Mouse (Mus musculus) spleen, postnatal 14 days (tissue): Measurements from ENCODE around the gene Kirrel3.

Experiments used
- DNase-seq, 2 experiments: peaks; one replicate each; pipeline ENCODE4 v3.0.0; 2021 to 2022; ENCODE audit warnings: low spot score in 2 of 2

Gene Kirrel3

DNA sequence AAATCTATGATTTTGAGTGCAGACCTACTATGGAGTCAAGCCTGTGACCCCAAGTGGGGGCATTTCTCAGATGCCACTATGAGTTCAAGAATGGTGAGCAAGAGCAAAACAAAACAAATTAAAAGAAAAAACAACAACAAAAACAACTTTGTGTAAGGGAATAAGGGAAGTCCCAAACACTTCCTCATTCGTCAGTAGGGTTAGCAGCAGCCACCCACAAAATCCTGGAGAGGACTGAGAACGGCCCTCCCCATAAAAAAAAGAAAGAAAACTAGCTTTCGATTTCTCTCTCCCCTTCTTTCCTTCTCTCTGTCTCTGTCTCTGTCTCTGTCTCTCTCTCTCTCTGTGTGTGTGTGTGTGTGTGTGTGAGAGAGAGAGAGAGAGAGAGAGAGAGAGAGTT lies 570.9 kb downstream of the Kirrel3 start:
- DNase-seq, result no peak

DNA sequence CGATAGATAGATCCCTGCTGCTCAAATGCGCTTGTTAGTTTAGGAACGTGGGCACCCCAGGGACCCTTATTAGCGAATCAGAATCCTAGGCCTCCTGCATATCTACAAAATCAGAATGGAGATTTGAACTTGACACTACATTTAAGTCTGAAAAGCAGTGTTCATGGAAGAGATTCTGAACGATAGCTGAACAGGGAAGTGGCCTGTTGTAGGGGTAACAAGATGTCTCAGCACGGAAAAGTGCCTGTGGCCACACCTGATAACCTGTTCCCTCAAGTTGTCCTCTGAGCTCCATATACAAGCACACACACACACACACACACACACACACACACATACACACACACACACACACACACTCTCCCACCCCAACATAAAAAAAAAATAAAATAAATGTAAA lies 571.9 kb downstream of the Kirrel3 start:
- no peak for DNase-seq

DNA sequence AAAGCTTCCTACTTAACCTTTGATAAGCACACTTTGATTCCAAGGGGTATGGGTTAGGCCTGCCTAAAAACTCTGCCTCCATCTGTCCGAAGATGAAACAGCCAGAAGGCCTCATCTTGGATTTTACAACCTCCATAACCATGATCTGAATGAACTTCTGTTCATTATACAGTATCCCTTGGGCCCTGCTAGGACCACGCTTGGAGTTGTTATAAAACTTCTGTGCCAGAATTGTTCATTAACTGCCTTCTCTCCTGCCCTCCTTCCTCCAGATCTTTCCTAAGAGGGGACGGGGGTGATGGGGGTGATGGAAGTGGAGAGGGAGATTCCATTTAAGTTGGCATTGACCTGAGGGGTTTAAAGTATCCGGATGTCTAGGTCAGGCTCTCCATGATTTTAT lies 572.5 kb downstream of the Kirrel3 start:
- DNase-seq, result no peak

DNA sequence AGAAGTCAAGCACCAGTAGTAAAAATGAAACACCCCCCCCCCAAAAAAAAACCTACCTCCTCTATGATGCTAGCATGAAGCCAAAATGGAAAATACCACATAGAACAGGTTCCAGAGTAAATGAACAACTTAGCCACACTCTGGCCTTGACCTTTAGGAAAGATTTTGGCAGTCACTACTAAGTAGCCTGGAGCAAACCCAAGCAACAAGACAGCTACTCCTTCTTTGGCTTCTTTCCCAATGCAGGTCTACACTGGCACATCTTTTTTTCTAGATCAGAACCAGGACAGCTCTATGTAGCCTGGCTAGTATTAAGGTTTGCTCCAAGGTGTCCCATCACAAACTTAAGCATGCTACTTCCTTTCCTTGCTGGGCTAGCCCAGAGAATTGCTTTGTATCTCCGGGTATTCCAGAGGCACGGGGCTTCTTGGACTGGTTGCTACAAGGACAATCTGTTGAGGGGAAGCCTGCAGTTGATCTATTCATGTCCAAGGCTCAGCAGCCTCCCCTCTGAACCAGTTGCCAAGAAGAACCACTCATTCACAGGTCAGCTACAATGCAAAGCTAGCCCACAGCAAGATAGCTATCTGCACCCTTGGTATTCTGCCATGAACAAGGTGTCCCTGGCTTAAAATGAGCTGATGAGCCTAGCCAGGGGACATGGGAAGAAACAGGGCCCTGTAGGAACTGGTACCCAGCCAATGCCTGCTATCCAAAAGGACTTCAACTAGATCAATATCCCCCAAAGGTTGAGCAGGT lies 573.1 kb downstream of the Kirrel3 start:
- DNase-seq, result no peak

DNA sequence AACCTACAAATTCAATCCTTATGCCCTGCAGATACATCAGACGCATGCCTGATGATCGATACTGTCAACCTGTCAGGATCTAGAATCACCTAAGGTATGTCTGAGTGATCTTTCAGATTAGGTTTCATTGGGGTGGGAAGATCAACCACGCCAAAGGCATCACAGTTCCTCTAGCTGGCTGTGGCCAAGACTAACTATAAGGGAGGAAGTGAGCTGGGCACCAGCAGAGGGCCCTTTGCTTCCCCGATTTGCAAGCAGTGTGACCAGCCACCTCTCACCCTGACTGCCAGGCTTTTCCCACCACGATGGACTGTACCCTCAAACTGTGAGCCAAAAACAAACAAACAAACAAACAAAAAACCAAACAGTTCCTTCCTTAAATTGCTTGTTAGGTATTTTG lies 574.2 kb downstream of the Kirrel3 start:
- no peak for DNase-seq

DNA sequence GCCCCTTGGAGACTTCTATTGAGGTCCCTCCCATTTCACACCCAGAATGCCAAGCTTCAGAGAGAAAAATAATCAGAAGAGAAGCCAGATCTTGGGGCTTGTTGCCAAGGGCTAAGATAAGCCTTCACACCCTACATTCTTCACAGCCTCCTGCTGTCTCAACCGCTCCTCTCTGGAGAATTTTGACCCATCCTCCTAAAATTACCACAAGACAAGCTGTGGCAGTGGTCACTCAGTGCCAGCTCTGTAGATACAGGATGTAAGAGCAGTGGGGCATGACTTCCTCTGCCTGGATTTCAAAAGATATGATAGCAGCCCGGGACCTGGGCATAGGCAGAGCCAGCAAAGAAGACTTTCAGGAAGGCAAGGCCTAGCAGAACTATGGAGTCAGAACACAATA lies 575.8 kb downstream of the Kirrel3 start:
- no peak for DNase-seq
